Mouse (Mus musculus): ENCODE results near the gene Pgrmc1.

Gene Pgrmc1

DNA sequence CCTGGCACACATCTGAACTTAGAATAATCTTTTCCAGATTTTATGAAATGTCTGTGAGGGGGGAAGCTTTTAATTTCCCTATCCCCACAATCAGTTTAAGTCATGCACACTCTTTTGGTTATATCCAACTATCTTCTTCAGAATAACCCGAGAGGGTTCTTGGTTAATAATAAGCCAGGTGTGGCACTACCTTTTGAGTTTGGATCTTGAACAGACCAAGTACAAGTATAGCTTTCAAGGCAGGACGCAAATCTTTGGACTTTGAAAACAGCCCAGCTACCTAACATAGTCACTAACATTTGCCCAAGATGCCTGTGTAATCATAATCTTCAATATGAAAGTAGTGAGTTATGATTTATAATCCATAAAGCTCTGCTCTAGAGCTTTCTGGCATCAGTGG lies 4.9 kb downstream of the Pgrmc1 start:
- WGBS: 80% methylated on average over 2 of the region's 2 CpGs

DNA sequence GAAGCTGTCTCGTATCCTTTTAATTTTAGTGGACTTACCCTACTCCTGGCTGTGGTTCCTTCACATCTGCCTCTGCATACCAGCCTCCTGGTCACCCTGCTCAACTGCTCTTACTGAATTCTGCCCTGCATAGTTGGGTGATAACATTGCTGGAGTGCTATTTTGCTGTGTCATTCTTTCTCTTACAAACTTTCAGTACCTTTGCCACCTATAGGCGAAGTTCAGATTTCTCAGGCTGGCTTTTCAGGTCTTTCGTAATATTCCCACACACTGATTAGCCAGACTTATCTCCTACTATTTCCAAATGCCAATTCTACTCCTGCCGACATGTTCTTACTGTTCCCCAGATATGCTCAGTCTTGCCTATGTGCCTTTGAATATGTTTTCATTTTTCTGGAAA lies 6.0 kb downstream of the Pgrmc1 start:
- WGBS: 62% methylated on average over 4 of the region's 4 CpGs

DNA sequence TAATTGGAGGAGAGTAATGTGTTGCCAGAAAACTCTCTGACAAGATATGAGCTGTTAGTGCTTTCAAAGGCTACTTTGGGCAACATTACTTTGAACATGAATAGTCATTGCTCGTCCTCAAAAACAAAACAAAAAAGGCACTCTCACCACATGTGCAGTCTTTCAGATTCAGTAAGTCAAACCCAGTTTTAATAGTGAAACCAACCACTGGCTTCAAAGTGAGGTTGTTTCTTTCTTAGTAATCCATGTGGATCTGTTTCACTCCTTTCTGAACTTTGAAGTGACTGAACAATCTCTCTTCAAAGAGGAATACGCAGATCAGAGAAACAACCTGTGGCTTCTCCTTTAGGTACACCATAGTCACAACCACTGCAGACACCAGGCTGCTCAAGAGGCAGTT lies 11.1 kb downstream of the Pgrmc1 start:
- WGBS: 56% methylated on average over 2 of the region's 2 CpGs

DNA sequence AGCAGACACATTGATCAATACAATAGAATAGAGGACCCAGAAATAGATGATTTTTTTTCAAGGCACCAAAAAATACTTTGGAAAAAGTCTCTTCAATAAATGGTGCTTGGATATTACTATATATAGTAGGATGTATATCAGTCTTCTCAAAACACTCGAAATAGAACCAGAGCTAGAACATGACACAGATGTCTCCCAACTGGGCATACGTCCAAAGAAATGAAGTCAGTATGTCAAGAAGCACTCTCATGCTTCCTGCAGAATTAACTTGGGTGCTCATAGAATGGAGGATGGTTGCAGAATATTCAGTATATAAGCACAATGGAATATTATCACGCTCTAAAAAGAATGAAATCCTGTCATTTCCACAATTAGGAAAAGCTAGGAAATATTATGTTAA lies 30.1 kb downstream of the Pgrmc1 start:
- 38% methylated on average over 3 of the region's 3 CpGs for WGBS

DNA sequence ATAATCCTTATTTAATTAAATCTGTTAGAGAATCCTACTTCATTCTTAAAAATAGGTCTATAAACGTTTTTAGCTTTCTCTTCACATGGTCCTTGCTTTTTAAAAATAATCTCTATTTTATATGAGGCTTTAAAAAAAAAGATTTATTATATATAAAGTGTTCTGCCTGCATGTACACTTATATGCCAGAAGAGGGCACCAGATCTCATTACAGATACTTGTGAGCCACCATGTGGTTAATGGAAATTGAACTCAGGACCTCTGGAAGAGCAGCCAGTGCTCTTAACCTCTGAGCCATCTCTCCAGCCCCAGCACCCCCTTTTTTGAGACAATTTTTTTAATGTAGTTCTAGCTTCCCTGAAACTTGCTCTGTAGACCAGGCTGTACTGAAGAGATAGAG lies 32.8 kb downstream of the Pgrmc1 start:
- 4% methylated on average over 1 of the region's 1 CpGs for WGBS

DNA sequence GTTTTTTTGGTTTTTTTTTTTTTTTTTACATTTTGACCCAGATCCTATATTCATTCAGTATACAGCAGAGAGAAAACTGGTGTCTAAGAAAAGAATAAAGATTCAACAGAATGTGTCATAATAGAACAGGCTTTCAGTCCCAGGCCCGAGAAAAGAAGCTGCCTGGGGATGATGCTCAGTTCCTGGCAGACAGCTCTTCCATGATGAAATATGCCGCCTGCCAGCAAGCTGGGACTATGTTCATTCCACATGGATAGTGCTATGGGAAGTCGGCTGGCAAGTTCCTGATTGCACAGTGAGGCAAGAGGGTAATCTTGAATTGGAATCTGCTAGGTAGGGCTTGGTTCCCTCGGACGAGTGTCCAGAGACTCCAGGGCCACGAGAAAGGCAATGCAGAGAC lies 42.0 kb downstream of the Pgrmc1 start:
- WGBS: 41% methylated on average over 6 of the region's 6 CpGs

DNA sequence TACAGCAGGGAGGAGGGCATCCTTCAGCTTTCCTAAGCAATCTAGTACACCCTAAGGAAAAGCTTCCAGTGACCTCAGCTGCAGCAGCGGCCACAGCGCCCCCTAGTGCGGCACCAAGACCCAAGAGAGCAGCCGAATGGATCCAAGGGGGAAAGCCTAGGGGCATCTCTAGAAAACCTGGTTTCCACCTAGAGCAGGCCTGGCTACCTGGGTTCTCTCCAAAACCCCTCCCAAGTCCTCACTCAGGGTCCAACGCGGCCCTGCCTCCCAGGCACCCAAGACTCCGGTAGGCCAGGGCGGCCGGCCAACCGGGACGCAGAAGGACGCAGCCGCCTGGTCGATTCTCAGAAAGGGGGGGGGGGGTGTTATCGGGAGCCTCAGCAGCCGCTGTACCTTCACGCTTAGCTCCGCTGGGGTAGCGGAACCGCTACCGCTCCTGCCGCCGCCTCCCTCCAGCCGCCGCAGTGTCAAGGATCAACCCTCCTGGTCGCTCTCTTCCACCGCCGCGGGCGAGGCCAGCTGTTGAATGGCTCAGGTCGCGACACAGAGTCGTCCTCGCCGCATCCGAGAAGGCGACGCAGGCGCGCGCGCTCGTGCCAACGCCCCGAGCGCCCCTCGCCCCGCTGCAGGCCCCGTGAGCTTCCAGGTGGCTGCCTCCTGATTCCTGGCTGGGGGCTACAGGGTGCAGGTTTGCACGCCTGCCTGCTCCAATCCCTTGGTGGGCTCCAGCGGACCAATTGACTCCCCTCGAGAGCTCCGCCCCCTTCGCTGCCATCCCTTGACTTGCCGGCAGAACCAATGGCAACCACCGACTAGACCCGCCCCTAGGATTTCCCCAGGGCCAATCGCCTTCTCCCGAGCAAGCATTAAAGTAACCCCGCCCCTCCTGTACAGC lies 46.9 kb downstream of the Pgrmc1 start, which contains the start of gene Akap17b:
Gene Akap17b (minus strand): TSS at position 739 of the 895 bp plus-strand sequence.
- 3% methylated on average over 29 of the region's 60 CpGs for WGBS
